Mouse (Mus musculus) hindbrain, embryonic 16.5 days (tissue): ENCODE measurements around the gene Gm15128. TPM values are rescaled to one million over a fixed set of nuclear protein-coding genes. Genes with fewer than 3 reads are reported as not detected.
"Not testable (repeated sequence)": the region's sequence is repeated elsewhere in the genome, so short reads cannot be mapped to it uniquely, and the experiment has no call there.

ENCODE experiments used
- ATAC-seq: fragments of 200-750 bp; cut with Nextera tagmentation; 2 replicates; pipeline ENCODE4 v1.8.0; 2017; ENCODE audit warnings: moderate TSS enrichment, moderate library complexity
- H3K27ac ChIP-seq: fragments of 300-500 bp; sonication (generic); 2 replicates; pipeline ENCODE4 v1.5.1; 2014; ENCODE audit warnings: low read depth, mild to moderate bottlenecking, control low read depth, low read length, moderate library complexity
- H3K27me3 ChIP-seq: fragments of 300-500 bp; sonication (generic); replicated peaks from 2 replicates; pipeline ENCODE4 v1.6.1; 2014; ENCODE audit warnings: low read length; ENCODE audit not compliant: control insufficient read depth, insufficient read depth
- H3K36me3 ChIP-seq: fragments of 300-500 bp; sonication (generic); 2 replicates; pipeline ENCODE4 v1.6.1; 2014; ENCODE audit warnings: mild to moderate bottlenecking, low read length, moderate library complexity, mixed read lengths; ENCODE audit not compliant: control insufficient read depth, insufficient read depth
- H3K4me1 ChIP-seq: fragments of 300-500 bp; sonication (generic); 2 replicates; pipeline ENCODE4 v1.6.1; 2014; ENCODE audit warnings: low read depth, low read length; ENCODE audit not compliant: control insufficient read depth, insufficient read depth
- H3K4me2 ChIP-seq: fragments of 300-500 bp; sonication (generic); 2 replicates; pipeline ENCODE4 v1.6.1; 2014; ENCODE audit warnings: mild to moderate bottlenecking, low read length, control low read depth, moderate library complexity
- H3K4me3 ChIP-seq: fragments of 300-500 bp; sonication (generic); 2 replicates; pipeline ENCODE4 v1.5.1; 2014; ENCODE audit warnings: mild to moderate bottlenecking, low read length, control low read depth, moderate library complexity
- H3K9ac ChIP-seq: fragments of 300-500 bp; sonication (generic); 2 replicates; pipeline ENCODE4 v1.6.1; 2014; ENCODE audit warnings: low read depth, mild to moderate bottlenecking, control low read depth, low read length, moderate library complexity
- H3K9me3 ChIP-seq: fragments of 300-500 bp; sonication (generic); 2 replicates; pipeline ENCODE4 v1.6.1; 2014; ENCODE audit warnings: mild to moderate bottlenecking, low read length, moderate library complexity; ENCODE audit not compliant: control insufficient read depth
- WGBS: fragments of 180-500 bp; shearing (Covaris S2); extraction: QIAGEN DNeasy Blood & Tissue Kit; methylation state at CpG from one replicate; pipeline ENCODE4 v1.1.7; 2014; 5-methylcytosine and 5-hydroxymethylcytosine counted together
- polyA plus RNA-seq: library from polyadenylated mRNA; unstranded; fragments of >200 nt; fragmentation: Nextera tagmentation; extraction: Ambion mirVana; gene quantifications from 2 replicates; pipeline ENCODE4 v1.2.1, GENCODE M21; 2015

Gene Gm15128
- not detected in 2 replicates for polyA plus RNA-seq

- 80% methylated on average over 7 of the region's 7 CpGs for WGBS
- not testable (repeated sequence) for H3K9me3 ChIP-seq, H3K4me3 ChIP-seq, ATAC-seq, H3K27ac ChIP-seq, H3K27me3 ChIP-seq, H3K4me1 ChIP-seq, H3K9ac ChIP-seq, H3K4me2 ChIP-seq, H3K36me3 ChIP-seq
Measured at GRCm38 (mm10) chrX:147765691-147766090, at the start of gene Gm15128. Gene Gm15128, plus strand, starts transcription at chrX:147765991.

Other genes starting within 250 kb of the Gm15128 start
- gene Lrch2, start 211.9 kb upstream of the Gm15128 start, polyA plus RNA-seq = 7.6 and 8.2 TPM in 2 replicates
- gene Gm15080, start 227.0 kb downstream of the Gm15128 start, polyA plus RNA-seq = not detected in 2 replicates